Mouse (Mus musculus): ENCODE measurements around the gene Nfix. TPM values are rescaled to one million over a fixed set of nuclear protein-coding genes. Genes with fewer than 3 reads are reported as not detected.
A peak's percentile ranks its signal among the peaks of the same experiment; 100 is the strongest.

The Nfix gene
- total RNA-seq, 2 experiments from 2014 or later, result 447 to 529 TPM

DNA sequence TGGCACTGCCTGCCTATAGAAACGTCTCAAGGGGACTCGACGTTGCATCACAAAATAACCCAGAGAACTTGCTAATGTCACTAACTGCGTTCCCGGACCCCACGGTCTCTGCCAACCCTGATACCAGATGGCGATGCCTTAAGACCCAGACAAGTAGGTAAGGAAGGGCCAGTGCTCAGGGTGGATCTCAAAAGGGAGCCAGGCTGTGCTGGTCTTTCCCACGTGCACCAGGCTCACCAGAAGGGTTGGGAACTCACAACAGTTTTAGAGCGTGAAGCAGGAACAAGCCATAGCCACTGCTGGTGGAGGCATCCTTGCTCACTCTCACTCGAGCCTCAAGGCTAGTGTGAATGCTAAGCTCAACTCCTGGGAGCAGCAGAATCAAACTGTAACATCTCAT, 32.9 kb downstream of the Nfix start:
- DNase-seq, result no peak

DNA sequence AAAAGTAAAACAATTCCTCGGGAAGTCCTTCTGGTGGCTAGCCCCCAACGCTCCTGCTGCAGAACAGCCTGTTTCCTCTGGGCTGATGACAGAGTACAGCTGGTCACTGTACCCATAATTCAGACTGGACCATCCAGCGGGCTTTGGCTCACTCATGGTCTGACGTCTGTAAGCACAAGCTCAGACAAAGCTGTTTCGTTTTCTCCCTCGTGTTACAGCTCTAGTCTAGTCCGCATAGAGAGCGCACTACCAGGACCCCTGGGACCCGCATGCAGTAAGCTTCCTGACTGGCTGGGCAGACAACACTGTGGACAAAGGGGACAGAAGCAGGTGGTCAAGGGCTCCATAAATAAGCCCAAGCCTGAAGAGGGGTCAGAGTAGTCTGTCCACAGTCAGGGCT, 33.7 kb downstream of the Nfix start:
- DNase-seq, result no peak

DNA sequence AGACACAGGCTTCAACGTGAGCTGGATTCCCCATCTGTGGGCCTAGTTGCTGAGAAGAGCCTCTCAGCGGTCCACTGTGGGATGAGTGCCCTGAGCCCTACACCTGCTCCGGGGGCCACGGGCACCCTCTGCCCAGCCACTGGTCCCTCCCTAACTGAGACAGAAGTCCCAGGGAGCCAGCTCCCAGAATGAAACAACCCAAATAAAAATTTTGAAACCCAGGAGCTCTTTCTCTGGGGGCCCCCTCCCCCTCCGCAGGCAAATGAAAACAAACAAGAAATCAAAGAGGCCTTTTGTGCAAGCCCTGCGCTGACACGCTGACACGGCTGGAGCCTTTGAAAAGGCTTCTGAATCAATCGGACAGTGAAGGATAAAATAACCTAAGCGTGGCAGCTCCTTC, 34.5 kb downstream of the Nfix start:
- no peak for DNase-seq

DNA sequence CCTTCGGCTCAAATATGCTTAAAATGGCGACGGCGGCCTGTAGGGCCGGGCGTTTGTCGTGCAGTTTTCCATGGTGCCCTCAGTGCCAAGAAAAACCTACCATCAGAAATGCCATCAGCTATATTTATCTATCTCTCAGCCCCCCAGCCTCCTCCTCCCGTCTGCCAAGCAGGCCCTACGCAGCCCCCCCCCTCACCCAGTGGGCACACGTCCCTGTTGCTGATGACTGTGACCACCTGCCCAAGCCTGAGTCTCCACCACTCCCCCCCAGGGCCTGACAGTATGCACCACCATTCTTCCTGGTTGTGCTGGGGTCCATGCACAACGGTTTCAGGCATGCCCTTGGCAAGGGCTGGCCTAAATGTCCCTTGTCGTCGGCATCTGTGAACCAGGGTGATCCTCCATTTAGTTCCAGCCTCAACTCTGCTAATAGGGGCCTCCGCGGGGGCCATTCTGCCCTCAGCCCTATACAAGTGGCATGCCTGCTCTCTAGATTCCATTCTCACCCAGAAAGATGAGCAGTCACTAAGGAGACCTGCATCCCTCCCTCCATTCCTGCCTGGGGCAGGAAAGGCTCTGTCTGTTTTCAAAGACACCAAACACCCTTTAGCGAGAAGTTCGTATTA, 35.2 kb downstream of the Nfix start:
- no peak for DNase-seq

DNA sequence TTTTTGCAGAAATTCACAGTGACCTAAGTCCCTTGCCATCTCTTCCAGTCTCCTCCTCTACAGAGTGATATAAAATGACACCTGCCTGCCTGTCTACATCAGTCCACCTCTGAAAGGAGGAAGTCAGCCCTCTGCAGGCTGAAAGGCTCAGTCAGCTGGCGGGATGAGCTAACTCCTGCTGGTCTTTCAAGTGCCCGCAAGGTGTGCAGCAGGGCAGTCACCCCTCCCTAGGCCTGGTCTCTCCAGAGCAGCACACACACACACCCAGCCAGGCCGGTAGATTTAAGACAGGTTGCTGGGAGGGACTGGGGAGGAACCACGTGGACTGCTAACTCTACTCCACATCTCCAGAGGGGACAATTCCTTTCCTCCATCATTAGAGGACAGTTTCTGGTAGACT, 36.0 kb downstream of the Nfix start:
- no peak for DNase-seq

DNA sequence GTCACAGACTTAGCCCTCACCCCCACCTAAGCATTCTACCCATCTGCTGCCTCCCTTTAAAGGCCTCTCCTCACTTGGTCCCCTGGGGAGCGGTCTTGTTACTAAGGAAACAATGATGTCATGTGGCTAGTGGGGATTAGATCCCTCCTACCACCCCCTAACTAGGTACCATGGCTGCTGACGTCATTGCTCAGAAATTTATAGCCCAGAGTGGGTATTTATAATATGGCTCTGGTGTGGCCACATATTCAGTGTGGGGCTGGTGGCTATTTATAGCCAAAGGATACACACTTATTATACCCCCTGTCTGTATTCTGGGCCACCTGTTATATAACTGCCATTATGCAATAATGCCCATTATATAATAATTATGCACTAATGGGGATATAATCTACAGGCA, 39.2 kb downstream of the Nfix start:
- no peak for DNase-seq

DNA sequence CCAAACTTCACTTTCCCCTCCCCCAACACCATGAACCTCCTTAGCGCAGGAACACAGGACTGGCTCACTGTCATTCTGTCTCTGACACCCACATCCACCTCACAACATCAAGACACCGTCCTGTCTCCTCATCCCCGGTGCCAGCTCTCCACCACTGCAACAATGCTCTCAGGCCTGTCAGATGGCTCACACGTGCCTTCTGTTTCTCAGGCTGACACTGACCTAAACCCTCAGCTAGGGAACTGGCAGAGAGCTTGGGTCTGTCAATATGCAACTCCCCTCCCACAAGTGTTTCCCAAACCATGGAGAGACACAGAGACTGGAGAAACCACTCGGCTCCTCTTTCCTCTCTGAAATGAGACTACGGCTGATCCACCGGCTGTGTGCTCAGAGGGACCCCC, 39.7 kb downstream of the Nfix start:
- DNase-seq, result no peak

DNA sequence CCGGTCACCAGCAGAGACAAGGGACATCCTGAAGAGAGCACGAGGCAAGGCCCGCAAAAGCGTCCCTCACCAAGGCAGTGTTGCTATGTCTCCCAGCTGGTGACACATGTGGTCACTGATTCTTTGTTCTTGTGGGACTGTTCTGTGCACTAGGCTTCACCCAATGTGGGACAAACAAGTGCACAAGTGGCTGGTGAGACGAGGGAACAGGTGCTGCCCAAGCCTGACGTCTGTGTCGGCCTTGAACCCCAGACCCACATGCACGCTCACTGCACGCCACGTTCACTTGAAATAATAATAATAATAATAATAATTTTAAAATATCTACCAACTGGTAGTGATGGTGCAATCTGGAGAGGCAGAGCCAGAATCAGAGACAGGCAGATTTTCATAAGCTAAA, 40.4 kb downstream of the Nfix start:
- no peak for DNase-seq

DNA sequence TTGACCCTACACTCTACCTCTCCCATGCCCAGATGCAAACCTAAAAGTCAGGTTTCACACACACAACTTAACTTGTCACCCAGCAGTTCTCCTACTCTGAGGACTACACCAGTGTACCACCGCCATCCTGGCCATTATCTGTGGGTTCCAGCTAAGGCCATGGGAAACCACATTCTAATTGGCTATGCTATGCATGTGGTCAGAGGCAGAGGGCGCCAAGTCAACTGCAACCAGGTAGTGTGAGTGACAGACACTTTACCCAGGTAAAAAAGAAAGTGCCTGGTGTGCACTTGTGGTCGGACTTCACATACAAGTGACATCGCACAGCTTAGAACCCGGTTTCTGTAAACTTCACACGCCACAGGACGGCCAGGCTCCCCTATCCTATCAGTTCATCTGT, 41.0 kb downstream of the Nfix start:
- DNase-seq, result no peak

DNA sequence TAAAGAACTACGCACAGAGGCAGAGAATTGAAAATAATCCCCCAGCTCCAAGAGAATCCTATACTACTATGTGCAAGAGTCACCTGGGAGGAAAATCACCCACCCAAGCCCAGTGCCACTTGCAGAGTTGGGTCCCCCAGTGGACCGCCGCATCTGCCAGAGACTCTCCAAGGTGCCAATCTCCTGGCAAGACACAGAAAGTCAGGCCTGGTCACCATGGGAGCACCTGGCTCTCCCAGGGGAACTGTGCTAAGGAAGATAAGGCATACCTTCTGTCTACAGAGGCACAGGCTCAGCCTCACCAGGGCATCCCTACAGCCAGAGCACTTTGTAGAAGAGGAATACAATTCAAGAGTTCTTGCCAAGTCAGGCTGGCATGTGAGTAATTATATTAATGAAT, 41.8 kb downstream of the Nfix start:
- no peak for DNase-seq

DNA sequence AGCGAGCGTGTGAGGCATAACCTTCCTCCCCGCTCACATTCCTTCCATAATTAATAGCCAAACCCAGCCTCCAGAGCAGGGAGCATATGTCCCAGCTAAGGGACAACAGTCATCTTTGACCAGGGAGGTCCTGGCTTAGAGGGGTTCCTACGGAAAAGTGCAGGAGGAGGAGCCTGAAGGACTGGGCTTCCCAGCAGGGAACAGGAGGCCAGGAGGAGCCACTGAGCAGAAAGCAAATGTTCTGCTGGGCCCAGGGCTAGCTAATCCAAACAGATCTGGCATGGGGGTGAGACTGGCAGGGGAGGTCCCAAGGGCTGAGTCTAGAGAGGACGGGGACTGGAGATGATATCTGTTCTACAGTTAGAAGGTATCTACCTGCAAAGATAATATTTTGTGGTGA, 42.6 kb downstream of the Nfix start:
- DNase-seq, result no peak

DNA sequence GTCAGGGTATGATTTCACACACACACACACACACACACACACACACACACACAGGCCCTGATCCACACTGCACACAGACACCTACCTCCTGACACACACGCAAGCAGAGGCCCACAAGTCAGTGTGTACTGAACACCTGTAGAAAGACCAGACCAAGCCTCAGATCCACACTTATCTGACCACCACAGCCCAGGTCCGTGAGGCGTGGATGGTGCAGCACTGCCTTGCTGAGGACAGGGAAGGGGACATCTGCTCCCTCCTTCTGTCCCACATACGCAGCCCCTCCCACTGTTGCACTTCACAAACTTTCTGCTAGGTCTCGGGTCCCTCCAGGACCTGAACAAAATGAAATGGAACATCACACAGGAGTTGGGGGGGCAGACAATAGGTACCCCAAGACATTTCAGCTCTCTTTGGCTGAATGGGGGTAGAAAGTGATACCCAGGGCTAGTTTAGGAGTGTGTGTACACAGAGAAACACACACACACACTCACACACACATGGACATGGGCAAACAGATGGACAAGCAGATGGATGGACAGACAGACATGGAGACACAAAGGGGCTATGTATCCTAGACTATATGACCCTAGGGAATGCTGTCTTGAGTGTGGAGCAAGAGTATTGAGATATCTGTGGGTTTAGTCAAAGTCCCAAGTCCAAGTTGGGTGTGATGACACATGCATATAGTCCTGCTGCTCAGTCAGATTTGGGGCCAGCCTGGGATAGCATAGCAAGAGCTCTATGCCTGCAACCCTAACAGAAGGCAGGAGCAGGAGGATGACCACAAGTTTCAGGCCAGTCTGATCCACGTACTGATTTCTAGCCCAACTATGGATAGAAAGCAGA, 47.2 kb downstream of the Nfix start:
- no peak for DNase-seq

DNA sequence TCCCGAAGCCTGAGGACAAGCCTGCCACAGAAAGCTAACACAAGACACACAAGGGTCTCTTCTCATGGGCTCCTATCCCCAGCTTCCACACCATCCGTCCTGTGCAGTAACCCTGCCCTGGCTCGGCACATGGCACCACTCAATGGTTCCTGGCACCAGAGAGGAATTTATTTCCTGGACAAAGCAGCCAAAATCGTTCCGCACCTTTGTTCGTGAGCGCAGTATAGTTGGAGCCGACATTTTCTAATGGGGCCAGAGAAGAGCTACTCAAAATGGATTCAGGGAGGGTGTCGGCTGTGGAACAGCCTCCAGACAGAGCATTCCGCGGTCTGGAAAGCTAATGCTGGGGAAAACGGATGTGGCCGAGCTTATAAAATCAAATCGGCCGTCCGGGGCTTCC, 50.6 kb downstream of the Nfix start:
- no peak for DNase-seq

DNA sequence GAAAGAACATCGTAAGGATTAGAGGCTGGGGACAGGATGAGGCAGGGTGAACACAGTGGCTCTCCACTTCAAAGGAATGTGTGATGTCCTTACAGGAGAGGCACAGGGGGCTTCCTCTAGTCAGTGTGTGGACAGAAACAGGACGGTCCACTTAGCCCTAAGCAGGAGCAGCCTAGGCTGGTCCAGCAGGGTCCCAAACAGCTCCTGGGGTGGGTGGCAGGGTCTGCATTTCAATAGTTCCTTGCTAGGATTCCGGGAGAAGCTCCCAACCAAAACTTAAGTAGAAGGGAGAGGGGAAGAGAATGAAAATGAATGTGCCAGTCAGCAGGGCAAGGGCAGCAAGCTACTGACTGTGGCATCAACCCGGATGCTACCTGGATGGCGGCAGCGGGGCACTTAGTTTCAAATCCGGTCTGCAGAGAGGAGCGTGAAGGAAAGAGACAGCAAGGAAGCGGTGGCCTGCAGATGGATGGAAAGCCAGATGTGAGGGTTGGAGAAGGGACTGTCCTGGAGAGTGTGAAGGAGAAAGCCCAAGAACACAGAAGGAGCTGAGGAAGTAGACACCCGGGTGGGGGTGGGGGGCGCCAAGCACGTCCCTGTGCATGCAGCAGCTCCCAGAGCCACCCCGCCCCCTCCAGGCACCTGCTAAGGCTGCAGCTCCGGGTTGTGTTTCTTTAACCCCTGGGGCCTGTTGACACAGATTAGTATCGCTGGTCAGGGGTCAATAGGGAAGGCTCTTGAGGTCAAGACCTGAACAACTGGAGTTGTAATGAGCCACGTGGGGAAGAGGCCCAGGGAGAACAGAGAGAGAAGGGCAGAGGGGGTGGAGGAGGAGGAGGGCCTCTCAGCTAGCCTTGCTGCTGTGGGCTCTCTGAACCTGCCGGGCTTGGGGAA, 54.9 kb downstream of the Nfix start:
- DNase-seq, result peak; percentile 40

DNA sequence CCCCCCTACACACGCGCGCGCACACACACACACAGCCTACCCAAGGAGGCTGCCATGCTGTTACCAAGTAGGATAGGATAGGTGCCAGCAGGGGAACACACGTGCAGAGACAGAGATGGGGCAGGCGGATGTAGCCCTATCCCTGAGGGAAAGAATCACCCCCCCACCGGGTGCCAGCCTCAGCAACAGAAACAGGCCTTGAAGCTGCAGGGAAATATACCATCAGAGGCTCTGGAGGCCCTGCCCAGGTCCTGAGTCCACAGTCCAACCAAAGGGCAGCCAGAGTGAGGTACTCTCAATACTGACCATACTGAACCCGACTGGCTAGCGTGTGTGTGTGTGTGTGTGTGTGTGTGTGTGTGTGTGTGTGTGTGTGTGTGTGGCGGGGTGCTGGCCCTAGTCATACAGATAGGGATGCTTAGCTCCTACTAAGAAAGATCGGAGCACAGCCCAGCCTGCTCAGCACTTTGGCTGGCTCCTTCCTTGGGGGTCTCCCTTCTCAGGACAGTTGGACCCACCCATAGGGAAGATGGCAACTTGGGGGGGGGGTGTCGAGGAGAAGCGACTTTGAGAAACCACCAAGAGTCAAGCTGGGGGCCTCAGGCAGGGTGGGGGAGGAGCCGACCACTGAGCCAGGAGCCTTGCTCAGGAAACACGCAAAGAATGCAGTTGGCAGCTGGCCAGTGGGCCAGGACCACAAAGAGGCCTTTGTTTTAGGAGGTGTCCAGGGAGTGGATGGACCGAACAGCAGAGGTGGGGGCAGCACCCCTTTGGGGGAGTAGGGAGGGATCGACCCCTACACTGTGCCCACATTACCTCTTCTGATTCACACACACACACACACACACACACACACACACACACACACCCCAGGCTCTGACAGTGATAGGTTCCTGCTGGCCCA, 56.4 kb downstream of the Nfix start:
- DNase-seq, result peak; percentile 76

DNA sequence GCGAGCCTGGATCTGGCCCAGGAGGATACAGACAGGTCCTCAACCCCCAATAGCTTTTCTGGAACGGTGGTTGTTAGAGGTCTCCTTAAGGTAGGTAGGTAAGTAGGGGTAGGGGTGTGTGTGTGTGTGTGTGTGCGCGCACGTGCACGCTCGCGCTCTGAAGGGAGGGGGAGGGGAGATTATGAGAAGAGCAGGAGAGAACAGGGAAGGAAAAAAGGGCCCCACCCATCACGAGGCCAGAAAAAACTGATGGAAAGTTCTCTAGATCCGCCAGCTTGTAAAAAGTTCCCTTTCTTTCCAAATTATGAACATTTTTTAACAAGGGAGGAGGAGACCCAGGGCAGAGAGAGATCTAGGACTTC, 57.1 kb downstream of the Nfix start:
- peak; percentile 69 for DNase-seq

DNA sequence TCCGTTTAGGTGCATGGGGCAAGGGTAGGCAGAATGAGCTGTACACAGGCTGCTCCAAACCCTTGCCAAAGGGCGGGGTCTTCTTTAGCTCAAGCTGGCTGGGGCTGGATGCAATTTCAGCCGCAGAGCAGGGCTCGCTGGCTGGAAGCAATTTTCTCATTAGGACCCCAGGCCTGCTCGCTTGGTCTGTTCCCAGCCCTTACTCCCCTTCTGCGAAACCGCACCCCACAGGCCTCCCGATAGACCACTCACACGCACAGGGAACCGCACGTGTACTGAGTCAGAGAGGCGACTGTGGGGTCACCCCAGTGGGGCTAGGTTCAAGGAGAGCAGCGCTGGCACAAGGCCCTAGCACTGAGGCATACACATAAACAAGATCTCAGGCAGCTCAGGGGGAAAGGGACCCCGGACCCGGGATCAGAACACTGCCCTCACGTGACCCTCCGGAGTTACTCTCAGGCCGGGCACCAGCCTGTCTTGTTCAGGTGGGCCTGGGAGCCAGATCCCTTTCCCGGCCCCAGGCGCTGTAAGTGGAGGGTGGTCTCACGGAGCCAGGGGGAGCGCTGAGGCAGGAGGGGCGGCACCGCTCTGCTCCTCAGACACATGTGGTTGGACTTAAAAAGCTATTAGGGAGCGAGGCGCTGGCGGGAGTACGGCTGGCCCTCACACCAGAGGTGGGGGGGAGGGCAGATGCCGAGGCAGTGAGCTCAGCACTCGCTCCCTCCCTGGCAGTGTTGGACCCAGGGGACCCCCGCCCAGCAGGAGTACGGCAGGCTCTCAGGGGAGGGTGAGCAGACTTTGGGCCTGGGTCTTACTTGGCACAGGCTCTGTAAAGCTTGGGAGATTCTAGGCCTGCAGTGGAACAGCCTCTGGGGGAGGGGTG, 57.7 kb downstream of the Nfix start:
- DNase-seq, result peak; percentile 85

DNA sequence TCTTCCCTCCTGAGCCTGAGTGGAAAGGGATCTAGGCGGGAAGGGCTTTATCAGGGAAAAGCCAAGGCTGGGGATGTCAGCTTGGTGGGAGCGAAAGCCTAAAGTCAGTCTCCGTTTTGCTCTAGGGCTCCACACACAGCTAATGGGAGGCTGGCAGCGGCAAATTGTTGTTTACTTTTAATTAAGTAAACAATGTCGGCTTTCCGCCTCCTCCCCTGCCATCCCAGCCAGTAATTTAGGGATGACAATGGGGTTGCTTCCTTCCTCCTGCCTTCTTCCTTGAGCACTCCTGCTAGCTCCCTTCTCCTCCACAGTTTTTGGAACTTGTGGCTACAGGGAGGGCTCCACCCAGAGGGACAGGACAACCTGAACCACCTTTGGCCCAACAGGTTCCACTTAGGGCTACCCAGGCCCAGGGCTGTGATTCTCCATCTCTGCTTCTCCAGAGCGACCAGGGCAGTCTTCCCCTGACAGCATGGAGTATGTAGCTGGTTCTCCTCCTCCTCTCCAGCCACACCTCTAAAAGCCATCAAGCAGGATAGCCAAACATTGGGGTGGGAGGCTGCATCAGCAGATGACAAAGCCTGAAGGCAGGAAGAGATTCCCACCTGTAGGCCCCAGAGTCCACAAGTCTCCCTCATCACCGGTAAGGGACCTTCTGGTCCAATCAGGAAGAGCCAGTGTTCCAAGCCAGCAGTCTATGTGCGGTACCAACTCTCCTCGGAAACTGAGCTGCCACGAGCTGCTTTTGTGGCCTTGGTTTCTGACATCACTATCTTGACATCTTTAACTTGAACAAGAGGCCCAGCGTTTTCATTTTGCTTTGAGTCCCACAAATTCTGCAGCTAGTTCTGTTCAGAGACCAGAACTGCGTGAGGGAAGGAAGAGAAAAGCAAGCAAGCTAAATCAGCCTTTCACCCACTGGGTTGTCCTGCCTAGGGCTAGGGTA, 59.0 kb downstream of the Nfix start:
- DNase-seq, result no peak

DNA sequence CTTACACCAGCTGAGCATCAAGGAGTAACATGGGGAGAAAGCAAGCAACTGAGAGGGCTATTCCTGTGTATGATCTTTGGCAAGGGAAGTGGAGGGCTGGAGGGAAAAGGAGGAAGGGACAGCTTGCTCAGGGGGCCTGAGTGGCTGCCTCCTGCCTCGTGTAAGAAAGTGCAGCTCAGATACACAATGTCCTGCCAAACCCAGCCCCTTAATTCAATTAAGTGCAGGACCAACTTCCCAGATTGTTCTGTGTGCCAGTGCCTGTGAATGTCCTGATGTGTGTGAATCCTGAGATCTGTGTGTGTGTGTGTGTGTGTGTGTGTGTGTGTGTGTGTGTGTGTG, 60.8 kb downstream of the Nfix start:
- no peak for DNase-seq
